Mouse (Mus musculus) kidney, embryonic 16.5 days (tissue): ENCODE data around the gene Pkp2. TPM values are rescaled to one million over a fixed set of nuclear protein-coding genes. Genes with fewer than 3 reads are reported as not detected.
"Not testable (repeated sequence)": the region's sequence is repeated elsewhere in the genome, so short reads cannot be mapped to it uniquely, and the experiment has no call there.

Experiments used
- ATAC-seq: fragments of 200-750 bp; cut with Nextera tagmentation; 2 replicates; pipeline ENCODE4 v1.8.0; 2017; ENCODE audit warnings: moderate TSS enrichment; ENCODE audit not compliant: low FRiP score, low TSS enrichment
- H3K27ac ChIP-seq: fragments of 300-500 bp; sonication (generic); 2 replicates; pipeline ENCODE4 v1.5.1; 2014; ENCODE audit warnings: low read length
- H3K27me3 ChIP-seq: fragments of 300-500 bp; sonication (generic); 2 replicates; pipeline ENCODE4 v1.6.1; 2014; ENCODE audit warnings: low read length, control low read depth, mixed read lengths; ENCODE audit not compliant: insufficient read depth
- H3K36me3 ChIP-seq: fragments of 300-500 bp; sonication (generic); 2 replicates; pipeline ENCODE4 v1.6.1; 2014; ENCODE audit warnings: low read length, control low read depth, mixed read lengths; ENCODE audit not compliant: insufficient read depth
- H3K4me1 ChIP-seq: fragments of 300-500 bp; sonication (generic); 2 replicates; pipeline ENCODE4 v1.6.1; 2014; ENCODE audit warnings: low read length, control low read depth, mixed read lengths; ENCODE audit not compliant: insufficient read depth
- H3K4me2 ChIP-seq: fragments of 300-500 bp; sonication (generic); replicated peaks from 2 replicates; pipeline ENCODE4 v1.6.1; 2014; ENCODE audit warnings: low read depth, low read length
- H3K4me3 ChIP-seq: fragments of 300-500 bp; sonication (generic); 2 replicates; pipeline ENCODE4 v1.5.1; 2014; ENCODE audit warnings: mild to moderate bottlenecking, low read length
- H3K9ac ChIP-seq: fragments of 300-500 bp; sonication (generic); replicated peaks from 2 replicates; pipeline ENCODE4 v1.6.1; 2014; ENCODE audit warnings: low read length
- H3K9me3 ChIP-seq: fragments of 300-500 bp; sonication (generic); 2 replicates; pipeline ENCODE4 v1.6.1; 2016; ENCODE audit warnings: low read length, control low read depth
- WGBS: fragments of 180-500 bp; shearing (Covaris S2); extraction: QIAGEN DNeasy Blood & Tissue Kit; methylation state at CpG from one replicate; pipeline ENCODE4 v1.1.7; 2014; 5-methylcytosine and 5-hydroxymethylcytosine counted together
- polyA plus RNA-seq: library from polyadenylated mRNA; unstranded; fragments of >200 nt; fragmentation: Nextera tagmentation; extraction: Ambion mirVana; gene quantifications from 2 replicates; pipeline ENCODE4 v1.2.1, GENCODE M21; 2015

Pkp2 gene
- polyA plus RNA-seq: 12.1 TPM in 2 replicates

DNA sequence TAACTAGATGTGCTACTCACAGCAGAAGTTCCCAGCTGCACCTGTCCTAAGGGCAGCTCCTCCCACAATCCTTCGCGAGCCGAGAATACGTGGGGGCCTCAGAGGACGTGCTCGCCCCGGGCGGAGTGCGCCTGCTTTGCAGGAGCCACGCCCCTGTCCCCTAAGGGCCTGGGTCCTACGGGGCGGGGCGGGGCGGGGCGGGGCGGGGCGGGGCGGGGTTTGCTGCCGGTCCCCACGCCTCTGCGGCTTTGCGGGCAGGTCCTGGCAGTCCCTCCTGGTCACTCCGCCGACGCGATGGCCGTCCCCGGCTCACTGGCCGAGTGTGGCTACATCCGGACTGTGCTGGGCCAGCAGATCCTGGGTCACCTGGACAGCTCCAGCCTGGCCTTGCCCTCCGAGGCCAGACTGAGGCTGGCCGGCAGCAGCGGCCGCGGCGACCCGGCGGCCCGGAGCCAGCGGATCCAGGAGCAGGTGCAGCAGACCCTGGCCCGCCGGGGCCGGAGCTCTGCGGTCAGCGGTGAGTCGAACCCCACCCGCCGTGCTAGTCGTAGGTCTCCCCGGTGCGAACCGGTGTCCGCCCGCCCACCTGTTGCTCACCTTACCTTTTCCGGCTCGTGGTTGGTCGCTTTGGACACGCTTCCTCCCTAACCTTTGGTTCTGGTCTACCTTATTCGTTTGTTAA is at the start of gene Pkp2:
Pkp2 (plus strand) TSS at position 240 of the 682 bp plus-strand sequence.
- peak within 1 kb of the TSS; percentile 92 for H3K4me2 ChIP-seq
- H3K4me3 ChIP-seq: peak within 1 kb of the TSS; percentile 77
- no peaks in the 10 kb centered on the region for H3K9me3 ChIP-seq
- peak within 1 kb of the TSS; percentile 48 for H3K27ac ChIP-seq
- peaks cover 9% of the 10 kb centered on the region; the same call in 1 of the 2 replicates for H3K27me3 ChIP-seq
- WGBS: under 1% methylated on average over 59 of the region's 59 CpGs
- peak; percentile 97 for ATAC-seq
- H3K36me3 ChIP-seq: no peaks in the 10 kb centered on the region
- peak within 1 kb of the TSS; percentile 64 for H3K9ac ChIP-seq
- peaks cover 20% of the 10 kb centered on the region for H3K4me1 ChIP-seq

DNA sequence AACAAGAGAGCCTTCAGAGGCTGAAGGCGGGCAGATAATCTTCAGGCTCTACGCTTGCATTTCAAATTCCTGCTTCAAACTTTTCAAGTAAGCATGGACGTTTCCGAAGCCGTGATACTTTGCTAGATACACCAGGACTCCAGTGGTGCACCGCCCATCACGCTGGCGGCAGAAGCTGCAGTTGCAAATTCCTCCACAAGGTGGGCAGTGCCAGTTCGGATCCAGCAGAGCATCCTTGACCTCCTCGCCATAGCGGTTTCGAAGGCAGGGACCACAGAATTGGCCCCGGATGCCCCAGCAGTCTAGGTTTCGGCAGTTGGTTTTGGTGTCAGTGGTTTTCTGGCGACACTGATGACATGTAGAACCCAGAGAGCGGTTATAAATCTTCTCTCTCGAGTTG is 15.7 kb upstream of the Pkp2 start:
- no peak overlapping the region for H3K4me3 ChIP-seq
- no peak overlapping the region for H3K9ac ChIP-seq
- WGBS: 69% methylated on average over 17 of the region's 17 CpGs
- no peaks in the 10 kb centered on the region for H3K4me1 ChIP-seq
- H3K9me3 ChIP-seq: no peaks in the 10 kb centered on the region
- no peaks in the 10 kb centered on the region for H3K36me3 ChIP-seq
- H3K27ac ChIP-seq: no peak overlapping the region
- ATAC-seq: no peak
- no peaks in the 10 kb centered on the region for H3K27me3 ChIP-seq
- H3K4me2 ChIP-seq: no peak overlapping the region

- 38% methylated on average over 8 of the region's 8 CpGs for WGBS
- not testable (repeated sequence) for H3K36me3 ChIP-seq
Measured at GRCm38 (mm10) chr16:16201991-16202390, 11.1 kb upstream of the Pkp2 start.

GRCm38 (mm10) chr16:16204648-16205047 is 8.5 kb upstream of the Pkp2 start:
- WGBS: 88% methylated on average over 1 of the region's 1 CpGs
- Histone ChIP-seq H3K36me3 (no peaks in the 10 kb centered on the region), H3K27ac (no peak overlapping the region), H3K4me1 (no peaks in the 10 kb centered on the region), H3K4me3 (no peak overlapping the region), H3K9me3 (no peaks in the 10 kb centered on the region), H3K4me2 (no peak overlapping the region), H3K27me3 (no peaks in the 10 kb centered on the region), H3K9ac (no peak overlapping the region)
- no peak for ATAC-seq

More at GRCm38 (mm10) chr16:16201991-16202390, 11.1 kb upstream of the Pkp2 start:
- H3K27me3 ChIP-seq, H3K9me3 ChIP-seq, H3K9ac ChIP-seq, H3K27ac ChIP-seq, H3K4me2 ChIP-seq, H3K4me3 ChIP-seq, H3K4me1 ChIP-seq: not testable (repeated sequence)
- peak; percentile 71; the same call in 1 of the 2 replicates for ATAC-seq

DNA sequence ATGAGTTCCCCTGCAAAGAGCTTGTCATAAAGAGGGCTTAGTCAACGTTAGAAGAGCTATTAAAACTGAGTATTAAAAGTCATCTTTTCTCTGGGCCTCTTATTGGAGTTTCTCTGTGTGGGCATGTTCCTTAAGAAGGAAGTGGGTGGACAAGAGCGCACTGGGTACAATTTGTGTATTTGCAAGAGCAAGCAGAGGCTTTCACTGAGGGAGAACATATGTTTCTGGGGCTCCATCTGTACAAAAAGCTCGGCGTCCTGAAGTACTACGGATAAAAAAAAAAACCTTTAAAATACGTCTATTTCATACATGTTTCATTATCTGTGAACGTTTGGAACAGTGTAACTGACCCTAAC is 417 bp upstream of the Pkp2 start:
- Histone ChIP-seq H3K4me1 (peaks cover 20% of the 10 kb centered on the region), H3K4me2 (peak overlapping the region; percentile 92), H3K9me3 (no peaks in the 10 kb centered on the region), H3K9ac (peak overlapping the region; percentile 64; the same call in 1 of the 2 replicates), H3K4me3 (peak overlapping the region; percentile 77), H3K27ac (no peak overlapping the region), H3K36me3 (no peaks in the 10 kb centered on the region), H3K27me3 (peaks cover 9% of the 10 kb centered on the region; the same call in 1 of the 2 replicates)
- no peak for ATAC-seq
- 11% methylated on average over 7 of the region's 7 CpGs for WGBS

DNA sequence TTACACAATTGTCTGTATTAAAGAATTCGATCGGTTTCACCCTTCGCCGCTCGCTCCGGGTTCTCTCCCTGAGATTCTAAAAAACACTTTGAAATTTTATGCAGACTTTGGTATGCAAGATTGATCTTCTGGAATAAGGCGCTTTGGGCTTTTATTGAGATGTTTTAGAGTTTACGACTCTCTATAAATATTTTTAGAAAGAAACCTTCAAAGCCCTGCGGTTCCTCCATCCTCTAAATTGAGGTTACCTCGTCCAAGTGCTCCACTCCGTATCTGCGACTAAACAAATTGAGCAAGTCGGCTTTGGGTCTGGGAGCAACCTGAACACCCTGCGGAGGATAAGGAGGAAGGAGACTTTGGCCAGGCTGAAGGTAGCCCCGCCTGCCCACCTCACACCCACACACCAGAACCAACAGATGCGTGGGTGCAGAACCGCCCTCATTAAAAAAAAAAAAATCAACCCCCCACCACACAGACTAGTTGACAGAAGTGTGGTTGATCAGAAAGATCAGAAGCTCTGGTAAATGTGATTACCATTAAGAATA is 715 bp downstream of the Pkp2 start:
- peaks cover 20% of the 10 kb centered on the region for H3K4me1 ChIP-seq
- peaks cover 9% of the 10 kb centered on the region; the same call in 1 of the 2 replicates for H3K27me3 ChIP-seq
- under 1% methylated on average over 17 of the region's 17 CpGs for WGBS
- H3K27ac ChIP-seq: no peak overlapping the region
- ATAC-seq: no peak
- no peaks in the 10 kb centered on the region for H3K36me3 ChIP-seq
- no peaks in the 10 kb centered on the region for H3K9me3 ChIP-seq
- H3K9ac ChIP-seq: peak overlapping the region; percentile 64
- H3K4me3 ChIP-seq: peak overlapping the region; percentile 77
- peak overlapping the region; percentile 92 for H3K4me2 ChIP-seq

DNA sequence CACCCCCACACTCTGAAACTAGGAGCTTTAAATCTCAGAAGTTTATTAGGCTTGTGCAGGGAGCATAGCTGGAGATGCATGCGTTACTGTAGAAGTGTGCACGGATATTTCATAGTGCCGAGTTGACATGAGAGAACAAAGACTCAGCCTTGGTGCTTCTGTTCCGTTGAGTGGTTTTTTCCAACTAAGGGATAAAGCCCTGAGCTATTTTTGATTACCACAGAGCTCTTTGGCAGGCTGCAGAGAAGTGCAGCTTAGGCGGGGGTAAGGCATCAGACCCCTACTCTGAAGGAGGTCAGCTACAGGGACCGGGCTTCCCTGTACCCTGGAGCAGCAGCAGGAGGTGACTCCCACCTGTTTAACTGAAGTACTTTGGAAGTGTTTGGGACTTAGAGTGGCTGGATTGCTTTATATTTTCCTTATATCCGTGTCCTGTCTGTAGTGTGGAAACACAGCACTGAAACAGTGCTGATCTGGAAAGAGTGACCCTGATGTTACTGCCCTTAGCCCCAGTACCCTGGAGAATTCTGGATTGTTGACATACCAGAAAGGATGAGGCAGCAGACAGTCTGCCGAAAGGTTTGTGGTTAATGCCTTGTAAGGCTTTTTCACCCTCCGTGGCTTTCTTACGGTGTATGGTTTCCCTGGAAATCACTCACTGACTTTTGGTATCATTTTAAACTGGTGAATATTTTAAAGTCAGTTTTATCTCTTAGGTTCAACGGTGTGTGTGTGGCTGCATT is 2.7 kb downstream of the Pkp2 start:
- Histone ChIP-seq H3K9ac (peak overlapping the region; percentile 38; the same call in 1 of the 2 replicates), H3K4me1 (peaks cover 20% of the 10 kb centered on the region), H3K9me3 (no peaks in the 10 kb centered on the region), H3K27me3 (peaks cover 9% of the 10 kb centered on the region; the same call in 1 of the 2 replicates), H3K36me3 (no peaks in the 10 kb centered on the region), H3K4me2 (no peak overlapping the region), H3K27ac (no peak overlapping the region), H3K4me3 (no peak overlapping the region)
- ATAC-seq: no peak
- 12% methylated on average over 11 of the region's 11 CpGs for WGBS

- H3K27me3 ChIP-seq: peaks cover 9% of the 10 kb centered on the region; the same call in 1 of the 2 replicates
- no peak for ATAC-seq
- H3K4me3 ChIP-seq: no peak overlapping the region
- H3K36me3 ChIP-seq: no peaks in the 10 kb centered on the region
- H3K9me3 ChIP-seq: no peaks in the 10 kb centered on the region
- no peak overlapping the region for H3K27ac ChIP-seq
- no peak overlapping the region for H3K9ac ChIP-seq
- H3K4me1 ChIP-seq: peaks cover 20% of the 10 kb centered on the region
- 92% methylated on average over 1 of the region's 1 CpGs for WGBS
- no peak overlapping the region for H3K4me2 ChIP-seq
Measured at GRCm38 (mm10) chr16:16216934-16217333, 3.8 kb downstream of the Pkp2 start.

- H3K4me1 ChIP-seq: peaks cover 26% of the 10 kb centered on the region
- 47% methylated on average over 3 of the region's 3 CpGs for WGBS
Measured at GRCm38 (mm10) chr16:16219835-16220234, 6.7 kb downstream of the Pkp2 start.

More at GRCm38 (mm10) chr16:16219835-16220234, 6.7 kb downstream of the Pkp2 start:
- ATAC-seq: no peak
- Histone ChIP-seq H3K9ac (no peak overlapping the region), H3K36me3 (no peaks in the 10 kb centered on the region), H3K9me3 (no peaks in the 10 kb centered on the region), H3K4me3 (no peak overlapping the region), H3K27ac (no peak overlapping the region), H3K4me2 (no peak overlapping the region), H3K27me3 (no peaks in the 10 kb centered on the region; the same call in 1 of the 2 replicates)
